Mouse (Mus musculus) olfactory bulb, adult 2 months (tissue): ENCODE results near the gene Fbxo47.

Experiments used
- CTCF ChIP-seq: fragments of 200-500 bp; IDR thresholded peaks from 2 replicates; pipeline ENCODE4 v1.5.1; 2012; ENCODE audit warnings: low read depth, mild to moderate bottlenecking, low read length, moderate library complexity; ENCODE audit not compliant: insufficient read depth
- POLR2A ChIP-seq: fragments of 200-500 bp; IDR thresholded peaks from 2 replicates; pipeline ENCODE4 v1.6.1; 2012; ENCODE audit warnings: mild to moderate bottlenecking, low read depth, low read length, moderate library complexity; ENCODE audit not compliant: insufficient read depth

- TF ChIP-seq CTCF (no peak), POLR2A (no peak)
Observed at GRCm38 (mm10) chr11:97908634-97909348, 24.8 kb upstream of the Fbxo47 start.
